Mouse (Mus musculus) liver, embryonic 14.5 days (tissue): ENCODE data around the gene Acvr2a. TPM values are rescaled to one million over a fixed set of nuclear protein-coding genes. Genes with fewer than 3 reads are reported as not detected.
A peak's percentile ranks its signal among the peaks of the same experiment; 100 is the strongest.

Experiments
- ATAC-seq: fragments of 200-750 bp; cut with Nextera tagmentation; 2 replicates; pipeline ENCODE4 v1.8.0; 2017; ENCODE audit warnings: moderate number of reproducible peaks, mild to moderate bottlenecking, moderate library complexity; ENCODE audit not compliant: insufficient read depth
- DNase-seq, 3 experiments: peaks; one replicate each; pipeline ENCODE4 v3.0.0-alpha.2; 2012 to 2013; ENCODE audit warnings: low read depth in 3 of 3, low spot score in 3 of 3
- H3K27ac ChIP-seq: fragments of 300-500 bp; sonication (generic); 2 replicates; pipeline ENCODE4 v1.5.1; 2014; ENCODE audit warnings: moderate library complexity, mild to moderate bottlenecking, control low read depth, inconsistent platforms
- H3K27me3 ChIP-seq: fragments of 300-500 bp; sonication (generic); 2 replicates; pipeline ENCODE4 v1.6.1; 2014; ENCODE audit warnings: mild to moderate bottlenecking, low read length, moderate library complexity; ENCODE audit not compliant: control insufficient read depth, insufficient read depth
- H3K36me3 ChIP-seq: fragments of 300-500 bp; sonication (generic); replicated peaks from 2 replicates; pipeline ENCODE4 v1.6.1; 2014; ENCODE audit warnings: low read depth; ENCODE audit not compliant: control insufficient read depth, insufficient read depth
- H3K4me1 ChIP-seq, 2 experiments: fragments of 200-500 bp in 1 of 2; fragments of 300-500 bp in 1 of 2; sonication (generic) in 1 of 2; replicated peaks; 2 replicates each; pipeline ENCODE4 v1.6.1; 2012 to 2014; ENCODE audit warnings: antibody characterized with exemption in 1 of 2, inconsistent platforms in 1 of 2, low read length in 1 of 2; ENCODE audit not compliant: control insufficient read depth in 2 of 2, insufficient read depth in 2 of 2
- H3K4me2 ChIP-seq: fragments of 300-500 bp; sonication (generic); 2 replicates; pipeline ENCODE4 v1.6.1; 2014; ENCODE audit warnings: low read depth, mild to moderate bottlenecking, control low read depth, moderate library complexity
- H3K4me3 ChIP-seq, 2 experiments: fragments of 200-500 bp in 1 of 2; fragments of 300-500 bp in 1 of 2; sonication (generic) in 1 of 2; 2 replicates each; pipeline ENCODE4 v1.5.1; 2012 to 2014; ENCODE audit warnings: low read depth in 2 of 2, low read length in 2 of 2, mild to moderate bottlenecking in 2 of 2, control low read depth in 1 of 2, inconsistent platforms in 1 of 2, moderate library complexity in 1 of 2; ENCODE audit not compliant: insufficient read depth in 1 of 2
- H3K9ac ChIP-seq: fragments of 300-500 bp; sonication (generic); replicated peaks from 2 replicates; pipeline ENCODE4 v1.6.1; 2014; ENCODE audit warnings: mild to moderate bottlenecking, control low read depth, moderate library complexity
- H3K9me3 ChIP-seq: fragments of 300-500 bp; sonication (generic); 2 replicates; pipeline ENCODE4 v1.6.1; 2016; ENCODE audit warnings: low read length, mixed read lengths; ENCODE audit not compliant: control insufficient read depth
- CTCF ChIP-seq: IDR thresholded peaks from 2 replicates; pipeline ENCODE4 v1.5.1; 2016; ENCODE audit warnings: antibody characterized with exemption, low read depth, control low read depth
- EP300 ChIP-seq: IDR thresholded peaks from 2 replicates; pipeline ENCODE4 v1.6.1; 2016; ENCODE audit warnings: antibody characterized with exemption, low read depth
- WGBS: fragments of 180-500 bp; shearing (Covaris S2); extraction: QIAGEN DNeasy Blood & Tissue Kit; methylation state at CpG from one replicate; pipeline ENCODE4 v1.1.7; 2014; ENCODE audit not compliant: insufficient replicate concordance; 5-methylcytosine and 5-hydroxymethylcytosine counted together
- polyA plus RNA-seq, 2 experiments: library from polyadenylated mRNA; depleted of rRNA in 1 of 2; stranded (reverse) in 1 of 2; unstranded in 1 of 2; fragments of >200 nt; fragmentation: Nextera tagmentation in 1 of 2; extraction: Ambion mirVana in 1 of 2; gene quantifications; 2 replicates each; pipeline versions ENCODE4 v1.2.1 to v1.2.3; 2012 to 2014

The Acvr2a gene
- polyA plus RNA-seq, 2 experiments = 1.3 to 2.5 TPM

DNA sequence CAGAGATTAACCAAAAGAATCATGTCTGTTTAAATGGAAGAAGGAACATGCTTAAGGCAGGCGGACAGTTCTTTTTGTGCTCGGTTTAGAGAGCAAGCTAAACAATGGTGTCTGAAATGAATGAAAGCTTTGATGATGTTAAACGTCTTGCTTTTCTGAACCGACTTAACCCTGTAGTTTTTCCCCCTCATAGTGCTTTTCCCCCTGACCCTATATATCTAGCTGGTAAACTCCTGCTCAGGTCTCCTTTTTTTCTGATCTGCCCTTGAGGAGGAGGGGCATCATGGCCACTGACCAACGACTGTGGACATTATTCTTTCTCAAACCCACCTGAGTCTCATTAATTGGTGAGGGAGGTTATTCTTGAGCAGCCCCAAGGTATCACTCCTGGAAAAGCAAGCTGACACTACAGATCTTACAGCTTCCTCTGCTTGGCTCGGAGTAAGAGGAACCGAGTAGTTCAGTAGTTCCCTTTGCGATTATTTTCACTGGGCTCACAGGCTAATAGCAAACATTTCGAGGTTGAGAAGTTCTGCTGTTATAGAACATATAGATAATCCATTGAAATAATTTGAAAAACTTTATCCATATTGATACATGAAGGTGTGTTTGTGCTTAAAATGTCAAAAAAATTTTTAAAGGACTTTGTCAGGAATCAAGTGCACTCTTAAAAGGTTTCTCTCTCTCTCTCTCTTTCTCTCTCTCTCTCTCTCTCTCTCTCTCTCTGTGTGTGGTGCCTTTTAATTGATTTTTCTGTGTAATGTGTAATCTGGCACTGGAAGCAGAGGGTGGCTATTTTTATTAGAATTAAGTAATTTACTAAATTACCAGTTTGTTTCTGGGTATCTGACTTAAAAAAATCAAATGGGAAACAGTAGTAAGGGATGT, 2.5 kb downstream of the Acvr2a start:
- no peaks in the 10 kb centered on the region for H3K36me3 ChIP-seq
- H3K4me2 ChIP-seq = peak overlapping the region; percentile 85
- WGBS = 17% methylated on average over 9 of the region's 9 CpGs
- H3K9ac ChIP-seq = no peak overlapping the region
- H3K27me3 ChIP-seq = peaks cover 40% of the 10 kb centered on the region
- H3K4me3 ChIP-seq = peak overlapping the region; percentile 6 to 73; a peak in 3 of 4 replicates
- no peak for DNase-seq
- H3K4me1 ChIP-seq = peaks cover 0 to 4% of the 10 kb centered on the region in 2 experiments; a peak in 2 of 4 replicates
- no peak for TF ChIP-seq EP300
- TF ChIP-seq CTCF = no peak
- no peak for ATAC-seq
- H3K27ac ChIP-seq = no peak overlapping the region
- H3K9me3 ChIP-seq = no peaks in the 10 kb centered on the region

DNA sequence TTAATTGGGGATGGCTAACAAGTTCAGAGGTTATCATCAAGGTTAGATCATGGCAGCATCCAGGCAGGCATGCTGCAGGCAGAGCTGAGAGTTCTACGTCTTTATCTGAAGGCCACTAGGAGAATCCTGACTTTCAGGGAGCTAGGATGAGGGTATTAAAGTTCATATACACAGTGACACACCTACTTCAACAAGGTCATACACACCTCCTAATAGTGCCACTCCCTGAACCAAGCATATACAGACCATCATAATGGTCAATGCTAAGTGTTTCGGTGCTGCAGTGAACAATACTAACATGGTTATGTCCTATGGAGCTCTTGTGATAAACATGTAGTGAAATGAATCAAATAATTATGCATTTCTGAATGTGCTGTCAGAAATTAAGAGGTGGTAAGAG, 12.0 kb downstream of the Acvr2a start:
- no peaks in the 10 kb centered on the region for H3K27me3 ChIP-seq
- WGBS = 58% methylated on average over 2 of the region's 2 CpGs
- no peak overlapping the region for H3K9ac ChIP-seq
- H3K4me3 ChIP-seq = no peak overlapping the region
- no peak overlapping the region for H3K4me2 ChIP-seq
- DNase-seq (no peak), ATAC-seq (no peak)
- H3K9me3 ChIP-seq = no peaks in the 10 kb centered on the region
- H3K27ac ChIP-seq = no peak overlapping the region
- TF ChIP-seq EP300 (no peak), CTCF (no peak)
- no peaks in the 10 kb centered on the region for H3K36me3 ChIP-seq
- H3K4me1 ChIP-seq = no peaks in the 10 kb centered on the region; a peak in 1 of 4 replicates

DNA sequence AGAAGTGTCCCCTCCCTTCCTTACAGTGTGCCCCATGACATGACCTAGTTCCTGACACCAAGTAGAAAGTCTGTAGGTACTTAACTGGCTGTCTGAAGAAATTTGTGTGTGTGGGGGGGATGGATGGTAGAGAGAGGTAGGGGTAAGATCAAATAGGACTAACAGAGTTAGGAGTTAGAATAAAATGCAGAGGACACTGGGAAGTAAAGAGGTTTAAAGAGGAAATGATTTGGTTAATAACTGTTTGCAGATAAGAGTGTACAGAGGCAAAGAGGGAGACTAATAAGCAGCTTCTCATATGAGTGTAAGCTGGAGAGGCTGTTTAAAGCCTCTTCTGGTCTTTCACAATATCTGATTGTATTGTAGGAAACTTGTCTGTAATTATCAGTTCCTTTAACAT, 12.5 kb downstream of the Acvr2a start:
- Histone ChIP-seq H3K27me3 (no peaks in the 10 kb centered on the region), H3K27ac (no peak overlapping the region), H3K4me3 (no peak overlapping the region), H3K9ac (no peak overlapping the region), H3K9me3 (no peaks in the 10 kb centered on the region), H3K4me2 (no peak overlapping the region), H3K36me3 (no peaks in the 10 kb centered on the region), H3K4me1 (no peaks in the 10 kb centered on the region; a peak in 1 of 4 replicates)
- DNase-seq (no peak), ATAC-seq (no peak)
- TF ChIP-seq CTCF = no peak
- no peak for TF ChIP-seq EP300

DNA sequence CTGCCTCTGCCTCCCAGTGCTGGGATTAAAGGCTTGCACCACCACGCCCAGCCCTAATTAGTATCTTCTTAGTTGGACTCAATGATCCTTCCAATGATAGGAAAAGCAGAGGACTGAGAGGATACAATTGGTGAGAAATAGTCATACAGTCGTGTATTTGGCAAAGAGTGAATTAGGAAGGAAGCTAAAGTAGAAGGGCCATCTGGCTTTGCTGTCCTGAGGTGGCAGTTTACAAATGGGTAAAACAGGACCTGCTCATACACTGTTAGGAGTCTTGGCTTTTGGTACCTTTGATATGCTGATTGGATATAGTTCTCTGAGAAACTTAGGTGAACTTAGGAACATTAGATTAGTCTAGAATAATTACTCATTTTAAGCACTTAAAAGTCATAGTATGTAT, 16.6 kb downstream of the Acvr2a start:
- Histone ChIP-seq H3K27me3 (no peaks in the 10 kb centered on the region), H3K4me3 (no peak overlapping the region), H3K9me3 (no peaks in the 10 kb centered on the region), H3K9ac (no peak overlapping the region), H3K36me3 (no peaks in the 10 kb centered on the region), H3K27ac (no peak overlapping the region), H3K4me2 (no peak overlapping the region), H3K4me1 (no peaks in the 10 kb centered on the region; a peak in 1 of 4 replicates)
- WGBS = 40% methylated on average over 2 of the region's 2 CpGs
- ATAC-seq (no peak), DNase-seq (no peak)
- TF ChIP-seq EP300 = no peak
- no peak for TF ChIP-seq CTCF

DNA sequence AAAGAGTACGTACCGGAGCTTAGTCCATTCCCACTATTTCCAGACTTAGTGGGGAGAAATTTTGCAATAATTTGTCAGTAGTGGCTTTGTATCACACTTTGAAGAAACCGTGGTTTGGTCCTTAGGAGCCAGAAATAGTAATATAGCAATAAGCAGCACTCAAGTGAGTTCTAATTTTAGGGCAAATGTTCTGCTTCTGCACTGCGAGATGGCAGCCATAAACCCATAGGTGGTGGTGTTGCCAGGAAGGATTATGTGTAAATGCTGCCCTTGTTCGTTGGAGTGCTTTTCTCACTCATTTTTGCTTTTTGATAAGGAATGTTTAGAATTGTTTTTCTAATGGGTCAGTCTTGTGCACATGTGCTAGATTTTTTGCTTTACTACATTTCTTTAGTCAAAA, 18.4 kb downstream of the Acvr2a start:
- H3K4me1 ChIP-seq = no peaks in the 10 kb centered on the region
- H3K4me3 ChIP-seq = no peak overlapping the region
- no peaks in the 10 kb centered on the region for H3K27me3 ChIP-seq
- H3K9ac ChIP-seq = no peak overlapping the region
- TF ChIP-seq CTCF = no peak
- no peak for TF ChIP-seq EP300
- H3K27ac ChIP-seq = no peak overlapping the region
- no peaks in the 10 kb centered on the region for H3K36me3 ChIP-seq
- DNase-seq (no peak), ATAC-seq (no peak)
- WGBS = 55% methylated on average over 5 of the region's 5 CpGs
- H3K4me2 ChIP-seq = no peak overlapping the region
- no peaks in the 10 kb centered on the region for H3K9me3 ChIP-seq
